Mouse (Mus musculus): ENCODE data around the gene Hook2. TPM values are rescaled to one million over a fixed set of nuclear protein-coding genes. Genes with fewer than 3 reads are reported as not detected.

Gene Hook2
- polyA plus RNA-seq, 1 experiment from 2014 or later = 17.7 TPM

DNA sequence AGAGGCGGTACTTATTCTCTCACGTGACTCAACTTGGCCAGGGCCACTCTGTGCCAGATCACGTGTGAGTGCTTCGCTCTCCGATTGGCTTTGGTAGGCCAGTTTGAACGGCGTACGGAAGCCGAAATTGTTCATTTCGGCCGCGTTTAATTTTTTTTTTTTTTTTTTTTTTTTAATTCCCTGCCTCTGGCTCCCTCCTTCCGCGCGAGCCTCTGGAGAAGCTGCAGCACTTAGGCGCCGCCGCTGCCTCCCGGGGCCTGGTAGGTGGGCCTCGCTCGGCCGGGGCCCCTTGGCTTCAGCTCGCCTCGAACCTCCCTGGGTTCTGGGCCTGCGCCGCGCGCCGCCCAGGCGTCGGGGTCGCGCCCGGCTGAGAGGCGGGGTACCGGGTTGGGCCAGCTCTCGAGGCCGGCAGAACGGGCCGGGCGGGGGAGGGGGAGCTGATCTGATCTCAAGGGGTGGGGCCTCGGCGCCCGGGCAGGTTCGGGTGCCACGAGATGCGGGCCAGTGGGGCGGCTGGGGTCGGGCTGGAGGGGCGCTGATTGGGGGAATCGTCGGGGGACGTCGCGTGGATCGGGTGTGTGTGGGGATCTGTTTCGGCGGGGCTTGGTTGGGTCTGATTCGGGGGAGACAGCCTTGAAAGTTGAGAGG is 46.4 kb downstream of the Hook2 start, which contains the start of gene Tnpo2:
Gene Tnpo2 (plus strand): TSS at position 198 of the 648 bp plus-strand sequence.
- Histone ChIP-seq H3K27ac (replicated peaks) (peak within 1 kb of the TSS; percentile 99), H3K4me1 (peaks cover 26% of the 10 kb centered on the region), H3K4me2 (replicated peaks) (peak within 1 kb of the TSS; percentile 90), H3K27me3 (no peaks in the 10 kb centered on the region), H3K4me3 (peak within 1 kb of the TSS; percentile 90), H3K9ac (replicated peaks) (peak within 1 kb of the TSS; percentile 92), H3K36me3 (peaks cover 32% of the 10 kb centered on the region), H3K9me3 (no peaks in the 10 kb centered on the region)
- WGBS = under 1% methylated on average over 59 of the region's 59 CpGs
- ATAC-seq (ENCODE audit: low FRiP score, low read depth) = peak; percentile 92

DNA sequence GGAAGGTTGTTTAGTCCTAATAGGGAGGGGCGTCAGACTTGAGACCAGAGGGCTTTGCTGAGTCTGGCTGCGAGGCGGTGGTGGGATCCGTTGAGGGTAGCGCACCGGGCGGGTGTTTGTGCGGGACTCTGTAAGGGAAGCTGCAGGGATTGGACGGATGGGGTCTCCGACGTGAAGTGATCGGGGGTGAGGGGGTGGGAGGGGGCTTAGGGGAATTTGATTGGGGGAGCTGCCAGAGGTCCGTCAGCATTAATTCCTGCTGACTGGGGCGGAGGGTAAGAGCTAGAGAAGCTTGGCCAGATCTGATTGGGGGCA is 46.9 kb downstream of the Hook2 start:
- WGBS = under 1% methylated on average over 14 of the region's 14 CpGs
- peak overlapping the region; percentile 99 for H3K27ac ChIP-seq (replicated peaks)
- no peaks in the 10 kb centered on the region for H3K27me3 ChIP-seq
- peak overlapping the region; percentile 90 for H3K4me2 ChIP-seq (replicated peaks)
- peak overlapping the region; percentile 90 for H3K4me3 ChIP-seq
- no peaks in the 10 kb centered on the region for H3K9me3 ChIP-seq
- peak overlapping the region; percentile 92 for H3K9ac ChIP-seq (replicated peaks)
- peaks cover 26% of the 10 kb centered on the region for H3K4me1 ChIP-seq
- H3K36me3 ChIP-seq = peaks cover 31% of the 10 kb centered on the region
- peak; percentile 68 for ATAC-seq (ENCODE audit: low FRiP score, low read depth)

DNA sequence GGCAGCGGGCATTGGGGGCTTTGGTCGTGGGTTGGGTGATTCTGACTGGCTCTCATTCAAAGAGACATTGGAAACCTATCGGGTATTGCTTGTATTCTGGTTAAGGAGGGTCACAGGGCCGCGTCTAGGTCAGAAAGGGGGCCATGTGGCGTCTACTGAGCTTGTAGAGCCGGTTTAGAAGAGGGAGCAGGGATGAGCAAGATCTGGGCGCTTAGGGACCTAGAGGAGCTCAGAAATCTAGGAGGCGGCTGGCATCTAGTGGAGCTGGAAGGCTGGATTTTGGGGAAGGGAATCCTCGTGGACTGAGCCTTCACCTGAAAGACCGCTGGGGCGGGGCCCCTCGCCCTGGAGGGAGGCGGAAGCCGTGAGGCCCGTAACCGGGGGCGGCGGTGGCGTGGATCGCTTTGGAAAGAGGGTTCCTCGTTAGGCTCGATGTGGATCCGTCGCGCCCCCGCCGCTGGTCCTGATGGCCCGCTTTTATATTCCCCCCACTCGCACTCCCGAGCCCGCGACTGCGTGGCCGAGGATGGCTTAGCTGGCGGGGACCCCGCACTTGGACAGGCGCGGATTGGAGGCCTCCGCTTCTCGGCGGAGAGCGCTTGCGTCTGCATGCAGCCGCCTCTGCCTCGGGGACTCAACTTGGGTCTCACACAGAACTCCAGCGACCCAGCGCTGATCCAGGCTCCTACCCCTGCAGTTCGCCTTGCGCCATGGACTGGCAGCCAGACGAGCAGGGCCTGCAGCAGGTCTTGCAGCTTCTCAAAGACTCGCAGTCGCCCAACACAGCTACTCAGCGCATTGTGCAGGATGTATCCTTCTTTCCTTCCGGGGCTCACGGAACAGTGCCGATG is 47.5 kb downstream of the Hook2 start:
- H3K4me3 ChIP-seq = peak overlapping the region; percentile 90
- H3K9ac ChIP-seq (replicated peaks) = peak overlapping the region; percentile 92
- H3K9me3 ChIP-seq = no peaks in the 10 kb centered on the region
- WGBS = under 1% methylated on average over 56 of the region's 57 CpGs
- peak overlapping the region; percentile 99 for H3K27ac ChIP-seq (replicated peaks)
- no peaks in the 10 kb centered on the region for H3K27me3 ChIP-seq
- peaks cover 31% of the 10 kb centered on the region for H3K36me3 ChIP-seq
- H3K4me2 ChIP-seq (replicated peaks) = peak overlapping the region; percentile 90
- H3K4me1 ChIP-seq = peaks cover 26% of the 10 kb centered on the region
- 0 out of 2 replicates have a peak, but pooled peaks have one; percentile 0 for ATAC-seq (ENCODE audit: low FRiP score, low read depth)

DNA sequence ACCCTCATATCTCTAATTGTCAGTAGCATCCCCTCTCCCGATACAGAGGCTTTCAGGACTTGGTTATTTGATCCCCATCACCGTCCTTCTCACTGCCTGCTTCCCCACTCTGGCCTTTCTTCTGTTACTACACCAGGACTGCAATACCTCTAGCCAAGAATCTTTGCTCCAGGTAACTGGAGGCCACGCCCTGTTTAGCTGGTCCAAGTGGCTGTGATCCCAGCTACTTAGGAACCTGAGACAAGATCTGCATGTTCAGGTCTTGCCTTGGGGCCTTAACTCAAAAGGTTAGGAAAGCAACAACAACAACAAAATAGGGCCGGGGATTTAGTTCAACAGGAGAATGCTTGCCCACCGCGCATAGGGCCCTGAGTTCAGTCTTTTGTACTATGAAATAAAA is 53.2 kb downstream of the Hook2 start:
- no peaks in the 10 kb centered on the region for H3K27me3 ChIP-seq
- H3K4me2 ChIP-seq (replicated peaks) = no peak overlapping the region
- peaks cover 5% of the 10 kb centered on the region for H3K4me1 ChIP-seq
- no peak overlapping the region for H3K9ac ChIP-seq (replicated peaks)
- WGBS = 95% methylated on average over 6 of the region's 6 CpGs
- H3K9me3 ChIP-seq = no peaks in the 10 kb centered on the region
- H3K4me3 ChIP-seq = no peak overlapping the region
- H3K36me3 ChIP-seq = peaks cover 82% of the 10 kb centered on the region
- ATAC-seq (ENCODE audit: low FRiP score, low read depth) = no peak
- H3K27ac ChIP-seq (replicated peaks) = no peak overlapping the region

Other genes with a start within 250 kb of the Hook2 start
- 6.6 and 8.5 TPM in 2 replicates for gene Nfix, start 190.3 kb upstream of the Hook2 start, polyA plus RNA-seq (2016; fragmentation: Nextera tagmentation; extraction: Ambion mirVana)
- gene Dand5, start 167.8 kb upstream of the Hook2 start, polyA plus RNA-seq (2016; fragmentation: Nextera tagmentation; extraction: Ambion mirVana) = 5.0 and 6.1 TPM in 2 replicates
- 36.1 and 36.6 TPM in 2 replicates for gene Gadd45gip1, start 159.1 kb upstream of the Hook2 start, polyA plus RNA-seq (2016; fragmentation: Nextera tagmentation; extraction: Ambion mirVana)
- gene Rad23a, start 149.9 kb upstream of the Hook2 start, polyA plus RNA-seq (2016; fragmentation: Nextera tagmentation; extraction: Ambion mirVana) = 104 and 110 TPM in 2 replicates
- gene Calr, start 143.7 kb upstream of the Hook2 start, polyA plus RNA-seq (2016; fragmentation: Nextera tagmentation; extraction: Ambion mirVana) = 640 and 681 TPM in 2 replicates
- gene Farsa, start 133.6 kb upstream of the Hook2 start, polyA plus RNA-seq (2016; fragmentation: Nextera tagmentation; extraction: Ambion mirVana) = 105 and 113 TPM in 2 replicates
- gene Syce2, start 118.5 kb upstream of the Hook2 start, polyA plus RNA-seq (2016; fragmentation: Nextera tagmentation; extraction: Ambion mirVana) = 42.1 and 44.9 TPM in 2 replicates
- 33.1 and 33.9 TPM in 2 replicates for gene Gcdh, start 96.7 kb upstream of the Hook2 start, polyA plus RNA-seq (2016; fragmentation: Nextera tagmentation; extraction: Ambion mirVana)
- 4.3 and 4.5 TPM in 2 replicates for gene Klf1, start 88.7 kb upstream of the Hook2 start, polyA plus RNA-seq (2016; fragmentation: Nextera tagmentation; extraction: Ambion mirVana)
- 8.9 and 9.4 TPM in 2 replicates for gene Dnase2a, start 82.0 kb upstream of the Hook2 start, polyA plus RNA-seq (2016; fragmentation: Nextera tagmentation; extraction: Ambion mirVana)
- gene Mast1, start 53.2 kb upstream of the Hook2 start, polyA plus RNA-seq (2016; fragmentation: Nextera tagmentation; extraction: Ambion mirVana) = 29.3 and 34.3 TPM in 2 replicates
- gene Rtbdn, start 43.6 kb upstream of the Hook2 start, polyA plus RNA-seq (2016; fragmentation: Nextera tagmentation; extraction: Ambion mirVana) = 1.3 and 1.7 TPM in 2 replicates
- gene Gm49661, start 21.2 kb upstream of the Hook2 start, polyA plus RNA-seq (2016; fragmentation: Nextera tagmentation; extraction: Ambion mirVana) = not detected in 2 replicates
- gene Prdx2, start 21.0 kb upstream of the Hook2 start, polyA plus RNA-seq (2016; fragmentation: Nextera tagmentation; extraction: Ambion mirVana) = 1,292 and 1,309 TPM in 2 replicates
- gene Rnaseh2a, start 20.8 kb upstream of the Hook2 start, polyA plus RNA-seq (2016; fragmentation: Nextera tagmentation; extraction: Ambion mirVana) = 91.9 and 98.7 TPM in 2 replicates
- gene Junb, start 11.9 kb upstream of the Hook2 start, polyA plus RNA-seq (2016; fragmentation: Nextera tagmentation; extraction: Ambion mirVana) = 6.0 and 6.5 TPM in 2 replicates
- not detected in 2 replicates for gene Best2, start 23.9 kb downstream of the Hook2 start, polyA plus RNA-seq (2016; fragmentation: Nextera tagmentation; extraction: Ambion mirVana)
- 137 and 146 TPM in 2 replicates for gene Asna1, start 34.7 kb downstream of the Hook2 start, polyA plus RNA-seq (2016; fragmentation: Nextera tagmentation; extraction: Ambion mirVana)
- gene Trir, start 36.2 kb downstream of the Hook2 start, polyA plus RNA-seq (2016; fragmentation: Nextera tagmentation; extraction: Ambion mirVana) = 164 and 178 TPM in 2 replicates
- gene Tnpo2, start 46.3 kb downstream of the Hook2 start, polyA plus RNA-seq (2016; fragmentation: Nextera tagmentation; extraction: Ambion mirVana) = 42.0 and 45.4 TPM in 2 replicates
- 40.7 and 41.6 TPM in 2 replicates for gene Fbxw9, start 69.5 kb downstream of the Hook2 start, polyA plus RNA-seq (2016; fragmentation: Nextera tagmentation; extraction: Ambion mirVana)
- 0.92 and 0.94 TPM in 2 replicates for gene Gm5741, start 77.4 kb downstream of the Hook2 start, polyA plus RNA-seq (2016; fragmentation: Nextera tagmentation; extraction: Ambion mirVana)
- gene Dhps, start 81.2 kb downstream of the Hook2 start, polyA plus RNA-seq (2016; fragmentation: Nextera tagmentation; extraction: Ambion mirVana) = 74.7 and 74.8 TPM in 2 replicates
- gene Wdr83os, start 90.1 kb downstream of the Hook2 start, polyA plus RNA-seq (2016; fragmentation: Nextera tagmentation; extraction: Ambion mirVana) = 114 and 119 TPM in 2 replicates
- gene Wdr83, start 90.7 kb downstream of the Hook2 start, polyA plus RNA-seq (2016; fragmentation: Nextera tagmentation; extraction: Ambion mirVana) = 46.6 and 54.2 TPM in 2 replicates
- 19.2 and 20.7 TPM in 2 replicates for gene Man2b1, start 92.7 kb downstream of the Hook2 start, polyA plus RNA-seq (2016; fragmentation: Nextera tagmentation; extraction: Ambion mirVana)
- gene Zfp791, start 132.5 kb downstream of the Hook2 start, polyA plus RNA-seq (2016; fragmentation: Nextera tagmentation; extraction: Ambion mirVana) = 1.6 and 2.4 TPM in 2 replicates
- gene Cks1brt, start 161.3 kb downstream of the Hook2 start, polyA plus RNA-seq (2016; fragmentation: Nextera tagmentation; extraction: Ambion mirVana) = not detected in 2 replicates
- gene Olfr371, start 235.4 kb downstream of the Hook2 start, polyA plus RNA-seq (2016; fragmentation: Nextera tagmentation; extraction: Ambion mirVana) = not detected in 2 replicates